Mouse (Mus musculus) layer of hippocampus, postnatal 10 days (tissue): Measurements from ENCODE around the gene Arid3c. TPM values are rescaled to one million over a fixed set of nuclear protein-coding genes. Genes with fewer than 3 reads are reported as not detected.
A peak's percentile ranks its signal among the peaks of the same experiment; 100 is the strongest.
"Not testable (repeated sequence)": the region's sequence is repeated elsewhere in the genome, so short reads cannot be mapped to it uniquely, and the experiment has no call there.

Experiments
- DNase-seq, 2 experiments: peaks; one replicate each; pipeline ENCODE4 v3.0.0; 2021; ENCODE audit warnings: low spot score in 2 of 2
- long read RNA-seq: library from polyadenylated mRNA; stranded (forward); transcript quantifications from one replicate; pipeline ENCODE4 v2.0.0, GENCODE M21; 2023
- total RNA-seq, 2 experiments: library from RNA; stranded (reverse); gene quantifications; 2 replicates each; pipeline ENCODE4 v1.2.3; 2021

The Arid3c gene
- not detected for total RNA-seq
- long read RNA-seq, result 0 reads

GRCm38 (mm10) chr4:41731052-41731765, at the start of gene Arid3c:
Arid3c (minus strand) TSS chr4:41731142.
- peak in 1 of 2 experiments; percentile 11 for DNase-seq

GRCm38 (mm10) chr4:41775840-41776239, 44.9 kb upstream of the Arid3c start:
- DNase-seq, result not testable (repeated sequence)

GRCm38 (mm10) chr4:41774506-41774905, 43.6 kb upstream of the Arid3c start:
- not testable (repeated sequence) for DNase-seq

GRCm38 (mm10) chr4:41774002-41774401, 43.1 kb upstream of the Arid3c start, which contains the start of gene Ccl27a:
Ccl27a (minus strand) TSS chr4:41774247.
- DNase-seq, result peak; percentile 68 to 76

GRCm38 (mm10) chr4:41773502-41773901, 42.6 kb upstream of the Arid3c start:
- peak in 1 of 2 experiments; percentile 60 for DNase-seq

- not testable (repeated sequence) for DNase-seq
Observed at GRCm38 (mm10) chr4:41772946-41773345, 42.0 kb upstream of the Arid3c start.

- DNase-seq, result not testable (repeated sequence)
Observed at GRCm38 (mm10) chr4:41767301-41767700, 36.4 kb upstream of the Arid3c start.

- not testable (repeated sequence) for DNase-seq
Observed at GRCm38 (mm10) chr4:41763176-41763575, 32.2 kb upstream of the Arid3c start.

GRCm38 (mm10) chr4:41762688-41763114, 31.8 kb upstream of the Arid3c start:
- DNase-seq, result peak; percentile 57 to 75

GRCm38 (mm10) chr4:41762099-41762687, 31.3 kb upstream of the Arid3c start:
- peak in 1 of 2 experiments; percentile 33 for DNase-seq

GRCm38 (mm10) chr4:41761680-41762079, 30.7 kb upstream of the Arid3c start:
- DNase-seq, result no peak

- DNase-seq, result no peak
Observed at GRCm38 (mm10) chr4:41760911-41761310, 30.0 kb upstream of the Arid3c start.

GRCm38 (mm10) chr4:41760288-41760721, 29.4 kb upstream of the Arid3c start:
- peak; percentile 63 to 74 for DNase-seq

- DNase-seq, result no peak
Observed at GRCm38 (mm10) chr4:41759656-41760287, 28.8 kb upstream of the Arid3c start.

- DNase-seq, result peak in 1 of 2 experiments; percentile 44
Observed at GRCm38 (mm10) chr4:41759206-41759605, 28.3 kb upstream of the Arid3c start.

- no peak for DNase-seq
Observed at GRCm38 (mm10) chr4:41758701-41759100, 27.8 kb upstream of the Arid3c start.

- DNase-seq, result no peak
Observed at GRCm38 (mm10) chr4:41758021-41758420, 27.1 kb upstream of the Arid3c start.

GRCm38 (mm10) chr4:41757321-41757720, 26.4 kb upstream of the Arid3c start:
- DNase-seq, result no peak

GRCm38 (mm10) chr4:41756440-41756839, 25.5 kb upstream of the Arid3c start:
- DNase-seq, result no peak

GRCm38 (mm10) chr4:41755338-41756305, 24.7 kb upstream of the Arid3c start, which contains the start of gene Sigmar1:
Sigmar1 (minus strand) TSS chr4:41756157.
- peak; percentile 82 to 86 for DNase-seq
